Mouse (Mus musculus): ENCODE measurements around the gene Cda. TPM values are rescaled to one million over a fixed set of nuclear protein-coding genes. Genes with fewer than 3 reads are reported as not detected.

Cda gene
- total and polyA plus RNA-seq, 3 experiments: 12.4 to 26.1 TPM; not detected in 1

GRCm38 (mm10) chr4:138301271-138301780 is 66.5 kb downstream of the Cda start:
- peaks cover 0 to 11% of the 10 kb centered on the region in 2 experiments; a peak in 3 of 4 replicates for H3K4me1 ChIP-seq (ENCODE audit: control insufficient read depth in 1 of 2, insufficient read depth in 2 of 2, low read length in 2 of 2)
- H3K4me3 ChIP-seq (ENCODE audit: control insufficient read depth in 1 of 2, insufficient read depth in 1 of 2, low read depth in 2 of 2, low read length in 2 of 2): no peak overlapping the region
- H3K36me3 ChIP-seq (ENCODE audit: control insufficient read depth in 1 of 2, insufficient read depth in 2 of 2, low read length in 2 of 2): peaks cover 0 to 7% of the 10 kb centered on the region in 2 experiments; a peak in 2 of 4 replicates
- DNase-seq (ENCODE audit: low read depth, low spot score): no peak
- H3K9ac ChIP-seq (ENCODE audit: control insufficient read depth, low read depth, low read length, poor library complexity, severe bottlenecking): no peak overlapping the region
- H3K79me2 ChIP-seq (ENCODE audit: control insufficient read depth, insufficient read depth, low read length, poor library complexity): peaks cover 14% of the 10 kb centered on the region
- H3K27me3 ChIP-seq (ENCODE audit: control insufficient read depth in 1 of 2, insufficient read depth in 2 of 2, low read length in 2 of 2): no peaks in the 10 kb centered on the region
- no peak overlapping the region for H3K27ac ChIP-seq (ENCODE audit: control insufficient read depth, low read depth, low read length)
- no peak for TF ChIP-seq SMC3 (IDR thresholded peaks at IDR 0.05; ENCODE audit: low read depth, low read length)
- TF ChIP-seq ZKSCAN1 (IDR thresholded peaks at IDR 0.05; ENCODE audit: low read depth, low read length): no peak
- no peak for TF ChIP-seq ELF1 (IDR thresholded peaks at IDR 0.05; ENCODE audit: low read depth, low read length)
- TF ChIP-seq MAZ (IDR thresholded peaks at IDR 0.05; ENCODE audit: low read depth, low read length): no peak
- TF ChIP-seq E2F4 (IDR thresholded peaks at IDR 0.05; ENCODE audit: borderline replicate concordance, low read depth, low read length): no peak
- no peak for TF ChIP-seq HCFC1 (IDR thresholded peaks at IDR 0.05; ENCODE audit: low read depth, low read length)
- no peak for TF ChIP-seq RAD21 (IDR thresholded peaks at IDR 0.05; ENCODE audit: low read depth, low read length)
- TF ChIP-seq GATA1 (IDR thresholded peaks at IDR 0.05; ENCODE audit: low read depth, low read length): no peak
- H3K9me3 ChIP-seq (replicated peaks; ENCODE audit: insufficient read depth, low read length): no peaks in the 10 kb centered on the region

DNA sequence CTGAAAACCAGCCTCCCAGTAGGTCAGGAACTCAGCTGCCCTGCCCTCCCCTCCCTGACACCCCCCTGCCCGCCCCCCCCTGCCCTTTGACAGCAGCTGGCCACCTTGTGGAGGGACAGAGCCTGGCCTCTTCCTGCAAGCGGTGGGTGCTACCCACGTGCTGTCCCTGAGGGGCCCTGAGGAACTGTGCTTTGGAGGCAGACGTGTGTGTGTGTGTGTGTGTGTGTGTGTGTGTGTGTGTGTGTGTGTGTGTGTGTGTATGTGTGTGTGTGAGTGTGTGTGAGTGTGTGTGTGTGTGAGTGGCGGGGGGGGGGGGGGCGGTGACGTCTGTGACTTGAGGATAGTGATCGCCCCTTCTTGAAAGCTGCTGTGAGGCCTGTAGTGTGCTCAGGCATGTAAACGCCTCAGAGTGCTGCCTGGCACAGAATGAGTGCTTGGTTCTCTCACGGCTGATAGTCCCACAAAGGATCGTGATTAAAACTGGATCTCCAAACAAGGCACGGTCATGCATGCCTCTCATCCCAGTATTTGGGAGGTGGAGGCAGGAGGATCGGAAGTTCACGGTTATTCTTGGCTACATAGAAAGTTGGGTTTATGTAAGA is 73.7 kb downstream of the Cda start:
- Histone ChIP-seq H3K4me3 (ENCODE audit: control insufficient read depth in 1 of 2, insufficient read depth in 1 of 2, low read depth in 2 of 2, low read length in 2 of 2) (no peak overlapping the region), H3K36me3 (ENCODE audit: control insufficient read depth in 1 of 2, insufficient read depth in 2 of 2, low read length in 2 of 2) (no peaks in the 10 kb centered on the region), H3K27me3 (ENCODE audit: control insufficient read depth in 1 of 2, insufficient read depth in 2 of 2, low read length in 2 of 2) (no peaks in the 10 kb centered on the region), H3K4me1 (ENCODE audit: control insufficient read depth in 1 of 2, insufficient read depth in 2 of 2, low read length in 2 of 2) (no peaks in the 10 kb centered on the region), H3K9ac (ENCODE audit: control insufficient read depth, low read depth, low read length, poor library complexity, severe bottlenecking) (no peak overlapping the region), H3K9me3 (replicated peaks; ENCODE audit: insufficient read depth, low read length) (no peaks in the 10 kb centered on the region), H3K79me2 (ENCODE audit: control insufficient read depth, insufficient read depth, low read length, poor library complexity) (no peaks in the 10 kb centered on the region), H3K27ac (ENCODE audit: control insufficient read depth, low read depth, low read length) (no peak overlapping the region)
- no peak for TF ChIP-seq EP300 (IDR thresholded peaks at IDR 0.05; ENCODE audit: low read depth in 1 of 2, low read length in 2 of 2)
- no peak for TF ChIP-seq HCFC1 (IDR thresholded peaks at IDR 0.05; ENCODE audit: low read depth, low read length)
- TF ChIP-seq CHD1 (IDR thresholded peaks at IDR 0.05; ENCODE audit: low read depth, low read length): no peak
- DNase-seq (ENCODE audit: low read depth, low spot score): no peak

- peaks cover 0 to 2% of the 10 kb centered on the region in 2 experiments; a peak in 2 of 4 replicates for H3K4me1 ChIP-seq (ENCODE audit: control insufficient read depth in 1 of 2, insufficient read depth in 2 of 2, low read length in 2 of 2)
- H3K79me2 ChIP-seq (ENCODE audit: control insufficient read depth, insufficient read depth, low read length, poor library complexity): no peaks in the 10 kb centered on the region
- no peak for DNase-seq (ENCODE audit: low read depth, low spot score)
- no peak overlapping the region for H3K4me3 ChIP-seq (ENCODE audit: control insufficient read depth in 1 of 2, insufficient read depth in 1 of 2, low read depth in 2 of 2, low read length in 2 of 2)
- no peak overlapping the region for H3K27ac ChIP-seq (ENCODE audit: control insufficient read depth, low read depth, low read length)
- no peak overlapping the region for H3K9ac ChIP-seq (ENCODE audit: control insufficient read depth, low read depth, low read length, poor library complexity, severe bottlenecking)
- TF ChIP-seq ZKSCAN1 (IDR thresholded peaks at IDR 0.05; ENCODE audit: low read depth, low read length) (no peak), SIN3A (IDR thresholded peaks at IDR 0.05; ENCODE audit: low read length) (no peak), POLR2AphosphoS2 (IDR thresholded peaks at IDR 0.05; ENCODE audit: low read length) (no peak), USF1 (IDR thresholded peaks at IDR 0.05; ENCODE audit: low read depth, low read length) (no peak), POLR2AphosphoS5 (IDR thresholded peaks at IDR 0.05; ENCODE audit: borderline replicate concordance, low read depth, low read length) (no peak), CTCF (IDR thresholded peaks at IDR 0.05 in 2 of 3, conservative IDR thresholded peaks at IDR 0.05 in 1 of 3; ENCODE audit: control insufficient read depth in 1 of 3, insufficient read depth in 1 of 3, low read depth in 2 of 3, low read length in 3 of 3, poor library complexity in 1 of 3, severe bottlenecking in 1 of 3) (no peak), MXI1 (IDR thresholded peaks at IDR 0.05; ENCODE audit: low read depth, low read length) (no peak), TCF12 (IDR thresholded peaks at IDR 0.05; ENCODE audit: low read depth, low read length) (no peak), HCFC1 (IDR thresholded peaks at IDR 0.05; ENCODE audit: low read depth, low read length) (no peak), ETS1 (IDR thresholded peaks at IDR 0.05; ENCODE audit: low read depth, low read length) (no peak), ZNF384 (IDR thresholded peaks at IDR 0.05; ENCODE audit: low read depth, low read length) (no peak), NRF1 (IDR thresholded peaks at IDR 0.05; ENCODE audit: insufficient read depth, low read depth, low read length, poor library complexity, severe bottlenecking) (no peak)
- no peaks in the 10 kb centered on the region for H3K9me3 ChIP-seq (replicated peaks; ENCODE audit: insufficient read depth, low read length)
- no peaks in the 10 kb centered on the region for H3K27me3 ChIP-seq (ENCODE audit: control insufficient read depth in 1 of 2, insufficient read depth in 2 of 2, low read length in 2 of 2)
- H3K36me3 ChIP-seq (ENCODE audit: control insufficient read depth in 1 of 2, insufficient read depth in 2 of 2, low read length in 2 of 2): no peaks in the 10 kb centered on the region
These were observed 74.4 kb downstream of the Cda start for GRCm38 (mm10) chr4:138293261-138293948.

Measured in MEL (cell line).